Mouse (Mus musculus) hindbrain, embryonic 11.5 days (tissue): ENCODE measurements at regions not wholly inside any gene's neighbourhood (a gene's known extent, or its start where the extent isn't known, plus 50 kb on each side); places are given as distances from the start of the nearest gene placed in this dataset.

Experiments used
- ATAC-seq: fragments of 200-750 bp; cut with Nextera tagmentation; 2 replicates; pipeline ENCODE4 v1.8.0; 2017; ENCODE audit warnings: mild to moderate bottlenecking, moderate TSS enrichment, moderate library complexity; ENCODE audit not compliant: low FRiP score
- DNase-seq: peaks from one replicate; pipeline ENCODE4 v3.0.0-alpha.2; 2015; ENCODE audit warnings: low spot score
- H3K27ac ChIP-seq: fragments of 300-500 bp; sonication (generic); 2 replicates; pipeline ENCODE4 v1.5.1; 2014; ENCODE audit warnings: mild to moderate bottlenecking, low read depth, low read length
- H3K27me3 ChIP-seq: fragments of 300-500 bp; sonication (generic); 2 replicates; pipeline ENCODE4 v1.6.1; 2014; ENCODE audit warnings: mild to moderate bottlenecking, low read length, moderate library complexity, mixed read lengths; ENCODE audit not compliant: control insufficient read depth, insufficient read depth
- H3K36me3 ChIP-seq: fragments of 300-500 bp; sonication (generic); 2 replicates; pipeline ENCODE4 v1.6.1; 2014; ENCODE audit warnings: mild to moderate bottlenecking, low read length, moderate library complexity, mixed read lengths; ENCODE audit not compliant: control insufficient read depth, insufficient read depth
- H3K4me1 ChIP-seq: fragments of 300-500 bp; sonication (generic); replicated peaks from 2 replicates; pipeline ENCODE4 v1.6.1; 2014; ENCODE audit warnings: low read length, mixed read lengths; ENCODE audit not compliant: control insufficient read depth, insufficient read depth
- H3K4me2 ChIP-seq: fragments of 300-500 bp; sonication (generic); replicated peaks from 2 replicates; pipeline ENCODE4 v1.6.1; 2014; ENCODE audit warnings: mild to moderate bottlenecking, low read depth, low read length
- H3K4me3 ChIP-seq: fragments of 300-500 bp; sonication (generic); 2 replicates; pipeline ENCODE4 v1.5.1; 2014; ENCODE audit warnings: low read depth, low read length
- H3K9ac ChIP-seq: fragments of 300-500 bp; sonication (generic); 2 replicates; pipeline ENCODE4 v1.6.1; 2014; ENCODE audit warnings: low read depth, low read length
- H3K9me3 ChIP-seq: fragments of 300-500 bp; sonication (generic); 2 replicates; pipeline ENCODE4 v1.6.1; 2016; ENCODE audit warnings: low read length; ENCODE audit not compliant: control insufficient read depth
- WGBS: fragments of 180-500 bp; shearing (Covaris S2); extraction: QIAGEN DNeasy Blood & Tissue Kit; methylation state at CpG from one replicate; pipeline ENCODE4 v1.1.7; 2014; 5-methylcytosine and 5-hydroxymethylcytosine counted together

DNA sequence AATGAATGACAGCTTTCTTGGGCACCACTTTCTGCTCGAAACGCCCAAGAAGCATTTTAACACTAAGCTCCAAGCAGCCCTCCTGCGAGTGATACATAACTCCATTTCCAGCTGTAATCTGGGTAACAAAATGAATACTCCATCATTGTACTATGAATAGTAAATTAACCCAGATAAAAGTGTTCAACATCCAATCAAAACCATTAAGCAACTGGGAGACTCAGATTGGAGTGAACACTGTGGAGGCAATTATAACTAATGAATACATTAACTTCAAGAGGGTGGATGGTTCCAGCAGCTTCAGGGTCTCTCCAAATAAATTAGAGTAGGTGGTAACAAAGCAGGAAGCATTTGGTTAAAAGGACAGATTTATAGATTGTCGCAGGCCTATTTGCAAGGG, 414.2 kb downstream of the Cdh26 start:
- no peak for ATAC-seq
- no peak overlapping the region for H3K4me2 ChIP-seq
- no peak overlapping the region for H3K9ac ChIP-seq
- H3K4me1 ChIP-seq = no peaks in the 10 kb centered on the region
- 93% methylated on average over 4 of the region's 4 CpGs for WGBS
- H3K36me3 ChIP-seq = no peaks in the 10 kb centered on the region
- H3K27ac ChIP-seq = no peak overlapping the region
- no peaks in the 10 kb centered on the region for H3K9me3 ChIP-seq
- no peak for DNase-seq
- H3K4me3 ChIP-seq = no peak overlapping the region
- no peaks in the 10 kb centered on the region for H3K27me3 ChIP-seq

DNA sequence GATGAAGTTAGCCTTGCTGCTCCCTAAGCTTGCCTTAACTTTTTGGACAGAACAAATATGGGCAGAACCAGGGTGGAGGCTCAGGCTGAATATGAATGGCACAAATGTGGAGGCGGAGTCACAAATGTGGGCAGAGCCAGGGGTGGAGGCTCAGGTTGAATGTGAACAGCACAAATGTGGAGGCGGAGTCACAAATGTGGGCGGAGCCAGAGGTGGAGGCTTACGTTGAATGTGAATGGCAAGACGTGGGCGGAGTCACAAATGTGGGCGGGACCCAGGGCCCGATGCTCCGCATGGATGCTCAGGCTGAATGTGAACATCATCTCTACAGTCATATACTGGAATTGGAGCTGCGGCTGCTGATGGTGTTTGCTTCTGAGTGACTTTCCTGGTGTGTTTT, 420.0 kb downstream of the Cdh26 start:
- Histone ChIP-seq H3K9ac (no peak overlapping the region), H3K4me2 (no peak overlapping the region), H3K4me1 (no peaks in the 10 kb centered on the region), H3K4me3 (no peak overlapping the region), H3K9me3 (no peaks in the 10 kb centered on the region), H3K36me3 (no peaks in the 10 kb centered on the region), H3K27ac (0 out of 2 replicates have a peak overlapping the region, but pooled peaks have one; percentile 17), H3K27me3 (no peaks in the 10 kb centered on the region)
- peak; percentile 64; the same call in 1 of the 2 replicates for ATAC-seq
- 77% methylated on average over 10 of the region's 10 CpGs for WGBS
- peak; percentile 71 for DNase-seq

DNA sequence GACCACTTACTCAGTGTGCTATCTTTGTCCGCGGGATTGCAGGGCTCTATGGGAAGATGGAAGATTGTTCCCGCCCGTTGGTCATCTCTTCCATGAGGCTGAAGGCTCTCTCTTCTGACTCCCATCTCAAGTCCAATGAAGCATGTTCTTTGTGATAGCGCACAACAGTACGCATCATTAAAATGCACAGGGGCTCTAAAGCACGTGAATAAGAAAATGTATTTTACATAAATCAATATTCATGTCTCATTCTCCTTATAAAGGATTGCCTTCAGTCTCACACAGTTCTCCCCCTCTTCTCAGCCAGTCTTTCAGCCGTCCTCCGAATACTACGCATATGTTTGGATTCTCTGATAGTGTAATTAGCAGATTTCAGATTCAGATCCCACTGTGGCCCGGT, 420.4 kb downstream of the Cdh26 start:
- H3K4me3 ChIP-seq = no peak overlapping the region
- H3K27ac ChIP-seq = peak overlapping the region; percentile 24; the same call in 1 of the 2 replicates
- H3K4me1 ChIP-seq = no peaks in the 10 kb centered on the region
- H3K27me3 ChIP-seq = no peaks in the 10 kb centered on the region
- H3K9me3 ChIP-seq = no peaks in the 10 kb centered on the region
- H3K4me2 ChIP-seq = no peak overlapping the region
- DNase-seq (peak; percentile 32), ATAC-seq (peak; percentile 75)
- no peak overlapping the region for H3K9ac ChIP-seq
- H3K36me3 ChIP-seq = no peaks in the 10 kb centered on the region
- 49% methylated on average over 11 of the region's 11 CpGs for WGBS

DNA sequence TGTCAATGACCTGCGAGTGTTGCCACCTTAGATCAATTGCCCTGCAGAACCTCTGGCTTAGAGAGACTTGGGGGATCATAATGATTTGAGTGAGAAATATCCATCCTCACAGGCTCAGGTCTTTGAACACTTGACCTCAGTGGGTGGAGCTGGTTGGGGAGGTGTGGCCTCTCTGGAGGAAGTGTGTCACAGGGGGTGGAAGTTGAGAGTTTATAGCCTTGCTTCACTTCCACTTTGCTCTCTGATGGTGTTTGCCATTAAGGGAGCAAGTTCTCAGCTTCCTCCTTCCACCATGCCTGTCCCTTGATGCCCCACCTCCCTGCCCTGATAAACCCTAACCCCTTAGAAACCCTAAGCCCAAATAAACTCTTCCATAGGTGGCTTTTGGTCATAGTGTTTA, 423.7 kb downstream of the Cdh26 start:
- no peak overlapping the region for H3K9ac ChIP-seq
- no peaks in the 10 kb centered on the region for H3K27me3 ChIP-seq
- H3K27ac ChIP-seq = no peak overlapping the region
- H3K36me3 ChIP-seq = no peaks in the 10 kb centered on the region
- H3K4me1 ChIP-seq = no peaks in the 10 kb centered on the region
- ATAC-seq = no peak
- H3K9me3 ChIP-seq = no peaks in the 10 kb centered on the region
- no peak overlapping the region for H3K4me2 ChIP-seq
- 54% methylated on average over 1 of the region's 1 CpGs for WGBS
- DNase-seq = no peak
- H3K4me3 ChIP-seq = no peak overlapping the region

DNA sequence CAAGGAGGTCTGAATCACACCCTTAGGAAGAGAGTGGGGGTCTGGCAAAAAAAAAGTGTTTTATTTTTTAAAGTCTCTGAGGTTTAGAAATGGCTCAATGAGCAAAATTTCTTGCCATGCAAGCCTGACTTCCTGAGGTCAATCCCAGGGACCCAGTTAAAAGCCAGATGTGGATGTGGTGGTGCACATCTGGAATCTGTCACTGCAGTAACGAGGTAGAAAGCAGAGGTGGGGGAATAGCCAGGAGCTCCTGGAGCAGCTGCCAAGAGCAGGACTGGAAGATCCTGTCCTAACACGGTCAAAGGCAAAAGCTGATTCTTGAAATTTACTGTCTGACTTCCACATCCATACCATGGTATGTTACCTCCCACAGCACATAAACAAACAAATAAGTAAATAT, 424.4 kb downstream of the Cdh26 start:
- ATAC-seq = no peak
- Histone ChIP-seq H3K36me3 (no peaks in the 10 kb centered on the region), H3K4me2 (no peak overlapping the region), H3K4me3 (no peak overlapping the region), H3K27me3 (no peaks in the 10 kb centered on the region), H3K4me1 (no peaks in the 10 kb centered on the region), H3K9me3 (no peaks in the 10 kb centered on the region), H3K9ac (no peak overlapping the region), H3K27ac (no peak overlapping the region)
- WGBS = 73% methylated on average over 2 of the region's 2 CpGs
- no peak for DNase-seq

DNA sequence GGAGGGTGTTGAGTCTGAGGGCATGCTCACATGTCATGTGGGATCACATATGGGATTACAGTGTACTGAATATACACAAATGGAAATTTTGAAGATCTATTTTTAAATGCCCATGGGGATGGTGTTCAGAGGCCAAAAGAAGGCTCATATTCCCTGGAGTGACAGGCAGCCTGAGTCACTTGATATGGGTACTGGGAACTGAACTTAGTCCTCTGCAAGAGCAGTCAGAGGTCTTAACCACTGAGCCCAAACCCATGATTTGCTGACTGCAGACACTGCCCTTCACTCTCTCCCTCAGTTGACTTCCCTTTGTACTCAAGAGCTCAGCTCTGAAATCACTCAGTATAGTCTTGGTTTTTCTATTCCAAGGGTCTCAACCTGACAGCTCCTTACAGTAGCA, 432.3 kb downstream of the Cdh26 start:
- Histone ChIP-seq H3K4me1 (no peaks in the 10 kb centered on the region), H3K9ac (no peak overlapping the region), H3K4me2 (no peak overlapping the region), H3K4me3 (no peak overlapping the region), H3K27ac (no peak overlapping the region), H3K27me3 (no peaks in the 10 kb centered on the region), H3K36me3 (no peaks in the 10 kb centered on the region), H3K9me3 (no peaks in the 10 kb centered on the region)
- no peak for DNase-seq
- no peak for ATAC-seq

DNA sequence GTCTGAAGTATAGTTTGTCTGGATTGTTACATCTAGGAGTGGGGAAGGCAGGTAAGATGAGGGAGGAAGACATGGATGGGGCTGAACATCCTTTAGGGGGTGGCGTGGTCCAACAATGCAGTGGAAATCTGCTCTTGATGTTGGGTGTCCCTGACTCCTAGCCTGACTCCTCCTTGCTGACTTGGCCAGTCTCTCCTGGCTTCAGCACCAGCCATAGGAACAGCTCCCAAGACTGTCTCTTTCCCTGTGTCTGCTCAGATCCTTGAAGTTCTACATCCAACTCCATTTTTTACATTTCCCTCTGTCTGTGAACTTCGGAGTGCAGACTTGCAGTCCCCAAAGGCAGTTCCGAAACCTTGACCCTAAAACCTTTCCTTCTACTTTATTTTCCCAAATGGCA, 436.8 kb downstream of the Cdh26 start:
- Histone ChIP-seq H3K9ac (no peak overlapping the region), H3K9me3 (no peaks in the 10 kb centered on the region), H3K4me1 (no peaks in the 10 kb centered on the region), H3K36me3 (no peaks in the 10 kb centered on the region), H3K27ac (no peak overlapping the region), H3K27me3 (no peaks in the 10 kb centered on the region), H3K4me2 (no peak overlapping the region), H3K4me3 (no peak overlapping the region)
- ATAC-seq (no peak), DNase-seq (peak; percentile 60)
- 72% methylated on average over 3 of the region's 3 CpGs for WGBS

DNA sequence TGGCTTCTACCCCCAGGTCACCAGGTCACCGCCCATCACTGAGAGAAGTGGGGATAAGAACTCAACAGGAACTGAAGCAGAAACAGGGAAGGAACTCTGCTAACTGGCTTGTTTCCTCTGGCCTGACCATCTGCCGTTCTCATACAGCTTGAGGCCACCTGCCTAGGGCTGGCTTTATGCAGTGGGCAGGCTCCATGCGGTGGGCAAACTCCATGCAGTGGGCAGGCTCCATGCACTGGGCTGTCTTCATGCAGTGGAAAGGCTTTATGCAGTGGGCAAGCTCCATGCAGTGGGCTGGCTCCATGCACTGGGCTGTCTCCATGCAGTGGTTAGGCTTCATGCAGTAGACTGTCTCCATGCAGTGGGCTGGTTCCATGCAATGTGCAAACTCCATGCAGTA, 438.8 kb downstream of the Cdh26 start:
- Histone ChIP-seq H3K27ac (no peak overlapping the region), H3K36me3 (no peaks in the 10 kb centered on the region), H3K4me2 (no peak overlapping the region), H3K4me1 (no peaks in the 10 kb centered on the region), H3K4me3 (no peak overlapping the region), H3K27me3 (no peaks in the 10 kb centered on the region), H3K9ac (no peak overlapping the region), H3K9me3 (no peaks in the 10 kb centered on the region)
- ATAC-seq (no peak), DNase-seq (no peak)
- 80% methylated on average over 3 of the region's 3 CpGs for whole genome bisulfite sequencing

DNA sequence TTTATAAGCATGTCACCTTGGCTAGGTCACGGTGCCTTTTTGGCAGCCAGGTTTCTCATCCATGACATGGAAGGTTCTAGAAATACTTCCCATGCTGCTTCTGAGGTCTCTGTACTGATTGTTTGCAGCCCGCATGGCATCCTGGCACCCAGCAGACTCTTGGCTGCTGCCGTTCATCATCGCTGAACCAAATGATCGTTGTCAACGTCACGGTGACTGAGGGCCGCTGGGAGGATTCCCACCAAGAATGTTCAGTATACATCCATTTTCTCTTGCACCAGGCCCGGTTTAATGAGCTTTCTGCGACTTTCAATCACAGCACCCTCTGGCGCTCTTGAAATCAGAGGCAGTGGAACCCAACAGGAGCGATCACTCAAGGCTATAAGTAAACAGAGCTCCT, 448.1 kb downstream of the Cdh26 start:
- ATAC-seq = no peak

More for the DNA sequence above, 448.1 kb downstream of the Cdh26 start:
- no peak overlapping the region for H3K27ac ChIP-seq
- no peak overlapping the region for H3K9ac ChIP-seq
- no peak overlapping the region for H3K4me3 ChIP-seq
- H3K4me1 ChIP-seq = no peaks in the 10 kb centered on the region
- no peaks in the 10 kb centered on the region for H3K36me3 ChIP-seq
- H3K27me3 ChIP-seq = no peaks in the 10 kb centered on the region
- no peak overlapping the region for H3K4me2 ChIP-seq
- 95% methylated on average over 12 of the region's 12 CpGs for WGBS
- DNase-seq = no peak
- H3K9me3 ChIP-seq = no peaks in the 10 kb centered on the region
